In genomic region chr16:90710313-90710712, GRCm38 (mm10) we compare ENCODE assay signal across 12 mouse cellular contexts. TPM values are rescaled to one million over a fixed set of nuclear protein-coding genes. Genes with fewer than 3 reads are reported as not detected.
A peak's percentile ranks its signal among the peaks of the same experiment; 100 is the strongest.
DNase-seq lines count a peak whose midpoint lies in the region; ATAC-seq and TF ChIP-seq lines count a peak whose summit lies in the region.
"Had no signal": no experiment of that assay in that cellular context is flagged by ENCODE, and none has a peak within 500 bp of the region (broad histone marks: within the 10 kb centered on the region; RNA-seq: fewer than 3 reads in every experiment).

No protein-coding gene starts in this region.

- no peaks in the 10 kb centered on the region for H3K36me3 ChIP-seq in embryonic facial prominence, embryonic 15.5 days
- H3K36me3 ChIP-seq in hindbrain, embryonic 12.5 days, result no peaks in the 10 kb centered on the region
- H3K36me3 ChIP-seq in neural tube, embryonic 12.5 days, result no peaks in the 10 kb centered on the region
- H3K36me3 ChIP-seq: liver, embryonic 15.5 days had no signal

- peak overlapping the region; percentile 36 for H3K4me3 ChIP-seq in layer of hippocampus, adult 2 months
- peak overlapping the region; percentile 16; the same call in 1 of the 2 replicates for H3K4me3 ChIP-seq in embryonic facial prominence, embryonic 15.5 days (replicated peaks)
- peak overlapping the region; percentile 20 for H3K4me3 ChIP-seq in hindbrain, embryonic 12.5 days
- H3K4me3 ChIP-seq in neural tube, embryonic 12.5 days, result no peak overlapping the region
- H3K4me3 ChIP-seq: erythroblast, embryonic 14.5 days; liver, embryonic 15.5 days had no signal

- H3K27ac ChIP-seq in layer of hippocampus, adult 2 months, result peak overlapping the region; percentile 92
- H3K27ac ChIP-seq in embryonic facial prominence, embryonic 15.5 days (replicated peaks), result no peak overlapping the region
- peak overlapping the region; percentile 77 for H3K27ac ChIP-seq in hindbrain, embryonic 12.5 days
- H3K27ac ChIP-seq in neural tube, embryonic 12.5 days, result no peak overlapping the region
- H3K27ac ChIP-seq: liver, embryonic 15.5 days had no signal

- H3K4me1 ChIP-seq in embryonic facial prominence, embryonic 15.5 days, result peaks cover 35% of the 10 kb centered on the region
- H3K4me1 ChIP-seq in hindbrain, embryonic 12.5 days, result peaks cover 20% of the 10 kb centered on the region
- peaks cover 10% of the 10 kb centered on the region for H3K4me1 ChIP-seq in neural tube, embryonic 12.5 days
- H3K4me1 ChIP-seq: liver, embryonic 15.5 days had no signal

- H3K4me2 ChIP-seq in embryonic facial prominence, embryonic 15.5 days (replicated peaks), result peak overlapping the region; percentile 45
- peak overlapping the region; percentile 49 for H3K4me2 ChIP-seq in hindbrain, embryonic 12.5 days (replicated peaks)
- peak overlapping the region; percentile 51 for H3K4me2 ChIP-seq in neural tube, embryonic 12.5 days (replicated peaks)
- H3K4me2 ChIP-seq: liver, embryonic 15.5 days had no signal

- DNase-seq in layer of hippocampus, adult 2 months (ENCODE audit: low spot score in 2 of 2), result no peak
- no peak for DNase-seq in layer of hippocampus, adult 8-10 months (ENCODE audit: low spot score in 2 of 2)
- DNase-seq in right cerebral cortex, adult 2 months (ENCODE audit: low spot score in 2 of 2), result no peak
- DNase-seq in thymus, postnatal 36 days, result no peak

- no peaks in the 10 kb centered on the region for H3K9me3 ChIP-seq in embryonic facial prominence, embryonic 15.5 days (replicated peaks)
- no peaks in the 10 kb centered on the region for H3K9me3 ChIP-seq in hindbrain, embryonic 12.5 days (replicated peaks)
- H3K9me3 ChIP-seq in neural tube, embryonic 12.5 days, result no peaks in the 10 kb centered on the region
- H3K9me3 ChIP-seq: liver, embryonic 15.5 days had no signal

- WGBS in embryonic facial prominence, embryonic 15.5 days, result 37% methylated on average over 12 of the region's 12 CpGs
- 69% methylated on average over 12 of the region's 12 CpGs for WGBS in hindbrain, embryonic 12.5 days
- WGBS in neural tube, embryonic 12.5 days, result 80% methylated on average over 12 of the region's 12 CpGs

- TF ChIP-seq CTCF in layer of hippocampus, adult 2 months (conservative IDR thresholded peaks at IDR 0.05), result 0 out of 2 replicates have a peak, but pooled peaks have one; percentile 8

- ATAC-seq in embryonic facial prominence, embryonic 15.5 days (ENCODE audit: insufficient number of reproducible peaks, low FRiP score, low TSS enrichment, low read depth), result no peak
- ATAC-seq in hindbrain, embryonic 12.5 days (ENCODE audit: low FRiP score), result no peak
- no peak for ATAC-seq in neural tube, embryonic 12.5 days (ENCODE audit: low FRiP score, low read depth)
- ATAC-seq in megakaryocyte-erythroid progenitor cell, adult 5-6 weeks (replicated peaks; ENCODE audit: low FRiP score, low TSS enrichment, poor library complexity, severe bottlenecking), result no peak

- H3K27me3 ChIP-seq in embryonic facial prominence, embryonic 15.5 days, result no peaks in the 10 kb centered on the region
- H3K27me3 ChIP-seq in hindbrain, embryonic 12.5 days, result no peaks in the 10 kb centered on the region; the same call in 1 of the 2 replicates
- peaks cover 6% of the 10 kb centered on the region; the same call in 1 of the 2 replicates for H3K27me3 ChIP-seq in neural tube, embryonic 12.5 days (replicated peaks)

- H3K9ac ChIP-seq in embryonic facial prominence, embryonic 15.5 days, result no peak overlapping the region
- peak overlapping the region; percentile 23; the same call in 1 of the 2 replicates for H3K9ac ChIP-seq in hindbrain, embryonic 12.5 days
- H3K9ac ChIP-seq in neural tube, embryonic 12.5 days, result no peak overlapping the region
- H3K9ac ChIP-seq: liver, embryonic 15.5 days had no signal

RNA-seq across cellular contexts. Expression of gene Mis18a, which starts 16.9 kb away (rescaled TPM):
- 1 to 10 TPM; 7.7 to 9.0 TPM for total RNA-seq in layer of hippocampus, adult 2 months (2021)
- total RNA-seq in layer of hippocampus, adult 8-10 months (2022), result 1 to 10 TPM; 6.1 to 8.3 (median 7.7) TPM
- 53.6 and 55.3 TPM in 2 replicates for polyA plus RNA-seq in embryonic facial prominence, embryonic 15.5 days (2015; fragmentation: Nextera tagmentation; extraction: Ambion mirVana)
- polyA plus RNA-seq in hindbrain, embryonic 12.5 days (2016; fragmentation: Nextera tagmentation; extraction: Ambion mirVana), result 48.5 and 49.5 TPM in 2 replicates
- polyA plus RNA-seq in neural tube, embryonic 12.5 days (2016; fragmentation: Nextera tagmentation; extraction: Ambion mirVana), result 43.4 and 45.6 TPM in 2 replicates
- 29.4 and 52.1 TPM in 2 replicates for total RNA-seq in megakaryocyte-erythroid progenitor cell, adult 5-6 weeks (2014; fragmentation: Nextera tagmentation)
- total RNA-seq in megakaryocyte-erythroid progenitor cell, adult 5-6 weeks (2017), result 34.1 and 43.1 TPM in 2 replicates

RNA-seq across cellular contexts. Expression of gene Mrap, which starts 27.7 kb away (rescaled TPM):
- under 1 TPM in 1 of 2 experiments, not detected in 1; 0.37 TPM for total RNA-seq in layer of hippocampus, adult 2 months (2021)
- total RNA-seq in layer of hippocampus, adult 8-10 months (2022), result under 1 TPM in 3 of 4 experiments, not detected in 1; 0.38 to 0.54 (median 0.45) TPM
- polyA plus RNA-seq in embryonic facial prominence, embryonic 15.5 days (2015; fragmentation: Nextera tagmentation; extraction: Ambion mirVana), result 0.21 and 0.34 TPM in 2 replicates
- 0.22 TPM in 1 of 2 replicates, not detected in the other for polyA plus RNA-seq in hindbrain, embryonic 12.5 days (2016; fragmentation: Nextera tagmentation; extraction: Ambion mirVana)
- not detected in 2 replicates for polyA plus RNA-seq in neural tube, embryonic 12.5 days (2016; fragmentation: Nextera tagmentation; extraction: Ambion mirVana)
- total RNA-seq in megakaryocyte-erythroid progenitor cell, adult 5-6 weeks (2014; fragmentation: Nextera tagmentation), result not detected in 2 replicates
- total RNA-seq in megakaryocyte-erythroid progenitor cell, adult 5-6 weeks (2017), result not detected in 2 replicates
- total RNA-seq: ES-E14; neutrophil, adult 5-6 weeks had no signal

Comparison
In these comparisons a context has a peak if more than half of its experiments do, and no peak if none do; other contexts are left out.
1. H3K27ac ChIP-seq: peak in layer of hippocampus, adult 2 months (single experiment) and hindbrain, embryonic 12.5 days (single experiment); none in embryonic facial prominence, embryonic 15.5 days (single experiment) and neural tube, embryonic 12.5 days (single experiment).
2. Peak in every context shown above with its lines, with median percentiles within 50 percentile points of each other: H3K4me2 ChIP-seq.